Mouse (Mus musculus): ENCODE measurements around the gene Tnfrsf17. TPM values are rescaled to one million over a fixed set of nuclear protein-coding genes. Genes with fewer than 3 reads are reported as not detected.
A peak's percentile ranks its signal among the peaks of the same experiment; 100 is the strongest.

The Tnfrsf17 gene
- polyA plus RNA-seq, 1 experiment from 2014 or later = not detected

GRCm38 (mm10) chr16:11322409-11323323 is 9.1 kb downstream of the Tnfrsf17 start, which contains the start of gene Snx29:
Gene Snx29 (plus strand): TSS chr16:11322908.
- Histone ChIP-seq H3K4me1 (ENCODE audit: control insufficient read depth, insufficient read depth, low read length) (peaks cover 10% of the 10 kb centered on the region; the same call in 1 of the 2 replicates), H3K9ac (replicated peaks; ENCODE audit: low read length) (peak within 1 kb of the TSS; percentile 82), H3K4me2 (ENCODE audit: low read length) (peak within 1 kb of the TSS; percentile 73), H3K36me3 (ENCODE audit: control insufficient read depth, insufficient read depth, low read length) (no peaks in the 10 kb centered on the region), H3K27ac (replicated peaks; ENCODE audit: low read depth, low read length) (peak within 1 kb of the TSS; percentile 90), H3K27me3 (ENCODE audit: control insufficient read depth, insufficient read depth, low read length) (no peaks in the 10 kb centered on the region), H3K9me3 (ENCODE audit: control insufficient read depth, low read length) (no peaks in the 10 kb centered on the region), H3K4me3 (replicated peaks; ENCODE audit: low read depth, low read length) (peak within 1 kb of the TSS; percentile 76)
- WGBS = 5% methylated on average over 60 of the region's 61 CpGs
- ATAC-seq (ENCODE audit: low FRiP score, low TSS enrichment) (peak; percentile 98), DNase-seq (peak; percentile 97)

GRCm38 (mm10) chr16:11323324-11324051 is 9.9 kb downstream of the Tnfrsf17 start:
- H3K4me2 ChIP-seq (ENCODE audit: low read length) = peak overlapping the region; percentile 73
- WGBS = 5% methylated on average over 17 of the region's 17 CpGs
- ATAC-seq (ENCODE audit: low FRiP score, low TSS enrichment) (peak; percentile 51; the same call in 1 of the 2 replicates), DNase-seq (no peak)
- no peaks in the 10 kb centered on the region for H3K9me3 ChIP-seq (ENCODE audit: control insufficient read depth, low read length)
- peak overlapping the region; percentile 90 for H3K27ac ChIP-seq (replicated peaks; ENCODE audit: low read depth, low read length)
- peaks cover 10% of the 10 kb centered on the region; the same call in 1 of the 2 replicates for H3K4me1 ChIP-seq (ENCODE audit: control insufficient read depth, insufficient read depth, low read length)
- H3K9ac ChIP-seq (replicated peaks; ENCODE audit: low read length) = peak overlapping the region; percentile 82
- no peaks in the 10 kb centered on the region for H3K27me3 ChIP-seq (ENCODE audit: control insufficient read depth, insufficient read depth, low read length)
- H3K36me3 ChIP-seq (ENCODE audit: control insufficient read depth, insufficient read depth, low read length) = no peaks in the 10 kb centered on the region
- H3K4me3 ChIP-seq (replicated peaks; ENCODE audit: low read depth, low read length) = peak overlapping the region; percentile 76

- WGBS = 94% methylated on average over 3 of the region's 3 CpGs
- Histone ChIP-seq H3K4me1 (ENCODE audit: control insufficient read depth, insufficient read depth, low read length) (no peaks in the 10 kb centered on the region), H3K9ac (replicated peaks; ENCODE audit: low read length) (no peak overlapping the region), H3K9me3 (ENCODE audit: control insufficient read depth, low read length) (no peaks in the 10 kb centered on the region), H3K4me3 (replicated peaks; ENCODE audit: low read depth, low read length) (no peak overlapping the region), H3K36me3 (ENCODE audit: control insufficient read depth, insufficient read depth, low read length) (no peaks in the 10 kb centered on the region), H3K27me3 (ENCODE audit: control insufficient read depth, insufficient read depth, low read length) (no peaks in the 10 kb centered on the region), H3K4me2 (ENCODE audit: low read length) (no peak overlapping the region), H3K27ac (replicated peaks; ENCODE audit: low read depth, low read length) (no peak overlapping the region)
- ATAC-seq (ENCODE audit: low FRiP score, low TSS enrichment) (no peak), DNase-seq (no peak)
These were observed 16.6 kb downstream of the Tnfrsf17 start for GRCm38 (mm10) chr16:11330081-11330800.

- ATAC-seq (ENCODE audit: low FRiP score, low TSS enrichment) (no peak), DNase-seq (no peak)
- 85% methylated on average over 1 of the region's 1 CpGs for WGBS
- H3K4me1 ChIP-seq (ENCODE audit: control insufficient read depth, insufficient read depth, low read length) = no peaks in the 10 kb centered on the region
- H3K4me2 ChIP-seq (ENCODE audit: low read length) = no peak overlapping the region
- no peak overlapping the region for H3K27ac ChIP-seq (replicated peaks; ENCODE audit: low read depth, low read length)
- H3K4me3 ChIP-seq (replicated peaks; ENCODE audit: low read depth, low read length) = no peak overlapping the region
- H3K36me3 ChIP-seq (ENCODE audit: control insufficient read depth, insufficient read depth, low read length) = no peaks in the 10 kb centered on the region
- H3K9me3 ChIP-seq (ENCODE audit: control insufficient read depth, low read length) = no peaks in the 10 kb centered on the region
- H3K27me3 ChIP-seq (ENCODE audit: control insufficient read depth, insufficient read depth, low read length) = no peaks in the 10 kb centered on the region
- H3K9ac ChIP-seq (replicated peaks; ENCODE audit: low read length) = no peak overlapping the region
These were observed 17.4 kb downstream of the Tnfrsf17 start for GRCm38 (mm10) chr16:11331030-11331429.

- H3K27me3 ChIP-seq (ENCODE audit: control insufficient read depth, insufficient read depth, low read length) = no peaks in the 10 kb centered on the region
- H3K9ac ChIP-seq (replicated peaks; ENCODE audit: low read length) = no peak overlapping the region
- H3K27ac ChIP-seq (replicated peaks; ENCODE audit: low read depth, low read length) = no peak overlapping the region
- H3K4me1 ChIP-seq (ENCODE audit: control insufficient read depth, insufficient read depth, low read length) = no peaks in the 10 kb centered on the region
- H3K4me3 ChIP-seq (replicated peaks; ENCODE audit: low read depth, low read length) = no peak overlapping the region
- no peak overlapping the region for H3K4me2 ChIP-seq (ENCODE audit: low read length)
- no peak for DNase-seq
- 0 out of 2 replicates have a peak, but pooled peaks cover 5% of the 10 kb centered on the region for H3K36me3 ChIP-seq (ENCODE audit: control insufficient read depth, insufficient read depth, low read length)
- no peak for ATAC-seq (ENCODE audit: low FRiP score, low TSS enrichment)
- WGBS = 88% methylated on average over 4 of the region's 4 CpGs
- H3K9me3 ChIP-seq (ENCODE audit: control insufficient read depth, low read length) = no peaks in the 10 kb centered on the region
These were observed 29.7 kb downstream of the Tnfrsf17 start for GRCm38 (mm10) chr16:11343292-11343815.

GRCm38 (mm10) chr16:11351903-11352302 is 38.3 kb downstream of the Tnfrsf17 start:
- ATAC-seq (ENCODE audit: low FRiP score, low TSS enrichment) = no peak
- Histone ChIP-seq H3K4me1 (ENCODE audit: control insufficient read depth, insufficient read depth, low read length) (no peaks in the 10 kb centered on the region), H3K27ac (replicated peaks; ENCODE audit: low read depth, low read length) (no peak overlapping the region), H3K4me2 (ENCODE audit: low read length) (no peak overlapping the region), H3K9ac (replicated peaks; ENCODE audit: low read length) (no peak overlapping the region), H3K27me3 (ENCODE audit: control insufficient read depth, insufficient read depth, low read length) (no peaks in the 10 kb centered on the region), H3K36me3 (ENCODE audit: control insufficient read depth, insufficient read depth, low read length) (0 out of 2 replicates have a peak, but pooled peaks cover 16% of the 10 kb centered on the region), H3K4me3 (replicated peaks; ENCODE audit: low read depth, low read length) (no peak overlapping the region), H3K9me3 (ENCODE audit: control insufficient read depth, low read length) (no peaks in the 10 kb centered on the region)
- WGBS = 74% methylated on average over 7 of the region's 7 CpGs
- no peak for DNase-seq

- H3K4me2 ChIP-seq (ENCODE audit: low read length) = no peak overlapping the region
These were observed 45.6 kb downstream of the Tnfrsf17 start for GRCm38 (mm10) chr16:11359173-11359572.

GRCm38 (mm10) chr16:11359919-11360318 is 46.3 kb downstream of the Tnfrsf17 start:
- 0 out of 2 replicates have a peak, but pooled peaks cover 2% of the 10 kb centered on the region for H3K4me1 ChIP-seq (ENCODE audit: control insufficient read depth, insufficient read depth, low read length)
- H3K36me3 ChIP-seq (ENCODE audit: control insufficient read depth, insufficient read depth, low read length) = 0 out of 2 replicates have a peak, but pooled peaks cover 3% of the 10 kb centered on the region
- H3K4me2 ChIP-seq (ENCODE audit: low read length) = no peak overlapping the region
- no peak overlapping the region for H3K27ac ChIP-seq (replicated peaks; ENCODE audit: low read depth, low read length)
- H3K4me3 ChIP-seq (replicated peaks; ENCODE audit: low read depth, low read length) = no peak overlapping the region
- H3K9me3 ChIP-seq (ENCODE audit: control insufficient read depth, low read length) = no peaks in the 10 kb centered on the region
- no peak for ATAC-seq (ENCODE audit: low FRiP score, low TSS enrichment)
- no peak overlapping the region for H3K9ac ChIP-seq (replicated peaks; ENCODE audit: low read length)
- 18% methylated on average over 10 of the region's 10 CpGs for WGBS
- H3K27me3 ChIP-seq (ENCODE audit: control insufficient read depth, insufficient read depth, low read length) = no peaks in the 10 kb centered on the region
- no peak for DNase-seq

More at GRCm38 (mm10) chr16:11359173-11359572, 45.6 kb downstream of the Tnfrsf17 start:
- H3K27ac ChIP-seq (replicated peaks; ENCODE audit: low read depth, low read length) = no peak overlapping the region
- H3K4me3 ChIP-seq (replicated peaks; ENCODE audit: low read depth, low read length) = no peak overlapping the region
- H3K36me3 ChIP-seq (ENCODE audit: control insufficient read depth, insufficient read depth, low read length) = 0 out of 2 replicates have a peak, but pooled peaks cover 3% of the 10 kb centered on the region
- no peak for ATAC-seq (ENCODE audit: low FRiP score, low TSS enrichment)
- H3K4me1 ChIP-seq (ENCODE audit: control insufficient read depth, insufficient read depth, low read length) = 0 out of 2 replicates have a peak, but pooled peaks cover 2% of the 10 kb centered on the region
- WGBS = 81% methylated on average over 5 of the region's 5 CpGs
- no peak for DNase-seq
- H3K27me3 ChIP-seq (ENCODE audit: control insufficient read depth, insufficient read depth, low read length) = no peaks in the 10 kb centered on the region
- H3K9ac ChIP-seq (replicated peaks; ENCODE audit: low read length) = no peak overlapping the region
- no peaks in the 10 kb centered on the region for H3K9me3 ChIP-seq (ENCODE audit: control insufficient read depth, low read length)
